Mouse (Mus musculus): ENCODE data around the gene Crtap.
"Not testable (repeated sequence)": the region's sequence is repeated elsewhere in the genome, so short reads cannot be mapped to it uniquely, and the experiment has no call there.

Gene Crtap

DNA sequence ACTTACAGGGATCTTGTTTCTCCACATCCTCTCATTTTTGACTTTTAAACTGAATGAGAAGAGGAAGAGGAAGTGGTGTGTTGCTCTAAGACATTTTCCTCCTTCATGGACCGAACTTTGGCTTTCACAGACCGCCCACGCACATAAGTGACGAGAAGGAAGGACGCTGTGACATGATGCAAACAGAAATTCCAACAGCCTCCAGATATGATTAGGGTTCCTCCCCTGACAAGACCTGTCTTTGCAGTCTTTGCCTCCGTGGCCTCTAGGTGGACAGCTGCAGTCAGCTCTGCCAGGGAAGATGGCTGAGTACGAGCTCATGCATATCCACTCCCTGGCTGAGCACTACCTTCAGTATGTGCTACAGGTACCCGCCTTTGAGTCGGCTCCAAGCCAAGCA is 60.6 kb downstream of the Crtap start, which contains the start of gene Bcl2a1c:
Gene Bcl2a1c, plus strand, starts transcription at position 281 of the 400 bp plus-strand sequence.
- DNase-seq (ENCODE audit: extremely low spot score, low spot score), result not testable (repeated sequence)

DNA sequence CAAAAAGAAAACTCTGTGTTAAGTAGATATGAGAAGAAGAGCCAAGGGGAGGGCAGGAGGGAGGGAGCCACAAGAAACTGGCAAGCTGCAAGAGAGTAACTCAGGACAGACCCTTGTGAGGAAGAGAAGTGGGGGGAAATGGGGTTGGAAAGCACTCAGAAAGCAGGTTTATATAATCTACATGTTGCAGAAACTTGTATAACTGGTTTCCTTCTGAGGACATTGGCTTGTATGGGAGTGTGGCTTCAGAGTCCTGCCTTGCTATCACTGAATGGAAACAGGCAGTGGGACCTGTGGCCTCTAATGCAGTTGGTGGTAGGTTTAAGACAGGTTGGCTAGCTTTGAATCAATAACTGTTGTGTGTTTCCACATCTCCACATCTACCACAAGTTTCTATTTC is 62.1 kb downstream of the Crtap start:
- not testable (repeated sequence) for DNase-seq (ENCODE audit: extremely low spot score, low spot score)

DNA sequence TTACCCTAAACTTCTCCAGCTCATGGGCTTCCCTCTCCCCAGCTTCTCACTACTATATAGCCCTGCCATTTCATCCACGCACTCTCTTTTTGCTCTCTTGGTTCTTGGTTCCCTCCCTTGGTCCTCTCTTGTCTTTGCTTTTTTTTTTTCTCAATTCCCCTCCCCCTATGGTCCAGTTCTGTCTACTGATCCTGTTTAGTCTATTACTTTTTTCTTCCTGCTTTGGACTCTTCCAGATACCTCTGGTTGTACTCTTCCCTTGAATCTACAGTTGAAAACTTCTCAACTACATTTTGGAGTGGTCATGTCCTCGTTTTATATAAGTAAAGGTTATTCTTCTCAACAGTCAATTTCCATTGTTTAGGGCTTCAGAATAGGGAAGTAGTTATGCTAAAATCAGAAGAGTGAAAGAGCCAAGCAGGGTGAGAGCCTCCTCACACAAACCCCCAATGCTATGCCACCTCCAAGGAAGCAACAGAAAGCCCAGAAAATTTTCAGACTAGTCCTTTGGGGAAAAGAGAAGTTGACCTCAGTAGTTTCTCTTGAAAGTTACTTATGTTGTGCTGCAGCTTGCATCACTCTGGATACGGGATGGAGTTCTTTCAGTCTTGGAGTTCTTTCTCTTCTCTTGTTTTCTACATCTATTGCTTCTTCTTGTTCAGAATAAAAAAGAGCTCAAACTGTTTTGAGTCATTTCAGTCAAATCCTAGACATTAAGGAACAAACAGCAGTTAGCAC is 64.3 kb downstream of the Crtap start:
- DNase-seq (ENCODE audit: extremely low spot score, low spot score), result no peak
